Mouse (Mus musculus): Measurements from ENCODE around the gene Slc17a8. TPM values are rescaled to one million over a fixed set of nuclear protein-coding genes. Genes with fewer than 3 reads are reported as not detected.

Slc17a8 gene
- total and polyA plus RNA-seq, 3 experiments: not detected

GRCm38 (mm10) chr10:89637001-89637400, 15.9 kb upstream of the Slc17a8 start:
- H3K4me1 ChIP-seq (ENCODE audit: control insufficient read depth in 1 of 2, insufficient read depth in 2 of 2, low read length in 2 of 2): peaks cover 6 to 13% of the 10 kb centered on the region in 2 experiments
- no peaks in the 10 kb centered on the region for H3K79me2 ChIP-seq (ENCODE audit: control insufficient read depth, insufficient read depth, low read length, poor library complexity)
- no peak overlapping the region for H3K4me3 ChIP-seq (ENCODE audit: control insufficient read depth in 1 of 2, insufficient read depth in 1 of 2, low read depth in 2 of 2, low read length in 2 of 2)
- no peak overlapping the region for H3K27ac ChIP-seq (ENCODE audit: control insufficient read depth, low read depth, low read length)
- H3K27me3 ChIP-seq (ENCODE audit: control insufficient read depth in 1 of 2, insufficient read depth in 2 of 2, low read length in 2 of 2): no peaks in the 10 kb centered on the region
- TF ChIP-seq CHD2 (IDR thresholded peaks at IDR 0.05; ENCODE audit: low read length): no peak
- TF ChIP-seq KAT2A (conservative IDR thresholded peaks at IDR 0.05; ENCODE audit: low read depth, low read length): no peak
- no peak for TF ChIP-seq HCFC1 (IDR thresholded peaks at IDR 0.05; ENCODE audit: low read depth, low read length)
- no peak for TF ChIP-seq USF2 (IDR thresholded peaks at IDR 0.05; ENCODE audit: borderline replicate concordance in 1 of 2, insufficient read depth in 1 of 2, low read depth in 1 of 2, low read length in 2 of 2)
- TF ChIP-seq NELFE (IDR thresholded peaks at IDR 0.05; ENCODE audit: low read depth, low read length): no peak
- TF ChIP-seq MAX (IDR thresholded peaks at IDR 0.05; ENCODE audit: low read length): no peak
- no peak for TF ChIP-seq RCOR1 (IDR thresholded peaks at IDR 0.05; ENCODE audit: low read depth, low read length)
- TF ChIP-seq ZMIZ1 (IDR thresholded peaks at IDR 0.05; ENCODE audit: low read depth, low read length): no peak
- TF ChIP-seq SMC3 (IDR thresholded peaks at IDR 0.05; ENCODE audit: low read depth, low read length): no peak
- TF ChIP-seq POLR2A (IDR thresholded peaks at IDR 0.05; ENCODE audit: control insufficient read depth in 1 of 2, insufficient read depth in 1 of 2, low read depth in 1 of 2, low read length in 2 of 2, poor library complexity in 1 of 2): no peak
- no peak for TF ChIP-seq MYB (IDR thresholded peaks at IDR 0.05; ENCODE audit: low read depth, low read length)
- no peak for TF ChIP-seq TBP (IDR thresholded peaks at IDR 0.05; ENCODE audit: low read depth, low read length)
- no peak for TF ChIP-seq BHLHE40 (IDR thresholded peaks at IDR 0.05; ENCODE audit: borderline replicate concordance, low read depth, low read length)
- no peak for TF ChIP-seq CTCF (IDR thresholded peaks at IDR 0.05 in 2 of 3, conservative IDR thresholded peaks at IDR 0.05 in 1 of 3; ENCODE audit: control insufficient read depth in 1 of 3, insufficient read depth in 1 of 3, low read depth in 2 of 3, low read length in 3 of 3, poor library complexity in 1 of 3, severe bottlenecking in 1 of 3)
- no peak for TF ChIP-seq MAZ (IDR thresholded peaks at IDR 0.05; ENCODE audit: low read depth, low read length)
- TF ChIP-seq NRF1 (IDR thresholded peaks at IDR 0.05; ENCODE audit: insufficient read depth, low read depth, low read length, poor library complexity, severe bottlenecking): no peak
- TF ChIP-seq GABPA (IDR thresholded peaks at IDR 0.05; ENCODE audit: low read depth, low read length): no peak
- no peak for TF ChIP-seq POLR2AphosphoS5 (IDR thresholded peaks at IDR 0.05; ENCODE audit: borderline replicate concordance, low read depth, low read length)
- TF ChIP-seq ZC3H11A (IDR thresholded peaks at IDR 0.05; ENCODE audit: low read depth, low read length): no peak
- no peak for TF ChIP-seq TAL1 (IDR thresholded peaks at IDR 0.05; ENCODE audit: low read length)
- H3K9me3 ChIP-seq (replicated peaks; ENCODE audit: insufficient read depth, low read length): no peaks in the 10 kb centered on the region
- no peak overlapping the region for H3K9ac ChIP-seq (ENCODE audit: control insufficient read depth, low read depth, low read length, poor library complexity, severe bottlenecking)
- H3K36me3 ChIP-seq (ENCODE audit: control insufficient read depth in 1 of 2, insufficient read depth in 2 of 2, low read length in 2 of 2): peaks cover 3 to 11% of the 10 kb centered on the region in 2 experiments
- DNase-seq (ENCODE audit: low read depth, low spot score): no peak

GRCm38 (mm10) chr10:89635018-89635417, 14.0 kb upstream of the Slc17a8 start:
- Histone ChIP-seq H3K4me3 (ENCODE audit: control insufficient read depth in 1 of 2, insufficient read depth in 1 of 2, low read depth in 2 of 2, low read length in 2 of 2) (no peak overlapping the region), H3K36me3 (ENCODE audit: control insufficient read depth in 1 of 2, insufficient read depth in 2 of 2, low read length in 2 of 2) (peaks cover 2 to 11% of the 10 kb centered on the region in 2 experiments; a peak in 3 of 4 replicates), H3K79me2 (ENCODE audit: control insufficient read depth, insufficient read depth, low read length, poor library complexity) (no peaks in the 10 kb centered on the region), H3K27me3 (ENCODE audit: control insufficient read depth in 1 of 2, insufficient read depth in 2 of 2, low read length in 2 of 2) (no peaks in the 10 kb centered on the region), H3K9me3 (replicated peaks; ENCODE audit: insufficient read depth, low read length) (no peaks in the 10 kb centered on the region), H3K4me1 (ENCODE audit: control insufficient read depth in 1 of 2, insufficient read depth in 2 of 2, low read length in 2 of 2) (peaks cover 6 to 13% of the 10 kb centered on the region in 2 experiments), H3K9ac (ENCODE audit: control insufficient read depth, low read depth, low read length, poor library complexity, severe bottlenecking) (no peak overlapping the region), H3K27ac (ENCODE audit: control insufficient read depth, low read depth, low read length) (no peak overlapping the region)
- DNase-seq (ENCODE audit: low read depth, low spot score): peak; percentile 59
- TF ChIP-seq MAX (IDR thresholded peaks at IDR 0.05; ENCODE audit: low read length) (no peak), MXI1 (IDR thresholded peaks at IDR 0.05; ENCODE audit: low read depth, low read length) (no peak), CHD1 (IDR thresholded peaks at IDR 0.05; ENCODE audit: low read depth, low read length) (no peak), CTCF (IDR thresholded peaks at IDR 0.05 in 2 of 3, conservative IDR thresholded peaks at IDR 0.05 in 1 of 3; ENCODE audit: control insufficient read depth in 1 of 3, insufficient read depth in 1 of 3, low read depth in 2 of 3, low read length in 3 of 3, poor library complexity in 1 of 3, severe bottlenecking in 1 of 3) (peak; percentile 29 to 54 (median 33); a peak in 5 of 6 replicates), UBTF (IDR thresholded peaks at IDR 0.05; ENCODE audit: borderline replicate concordance, insufficient read depth, low read depth, low read length) (no peak), POLR2AphosphoS5 (IDR thresholded peaks at IDR 0.05; ENCODE audit: borderline replicate concordance, low read depth, low read length) (no peak), USF1 (IDR thresholded peaks at IDR 0.05; ENCODE audit: low read depth, low read length) (no peak), MYC (IDR thresholded peaks at IDR 0.05; ENCODE audit: low read depth, low read length) (no peak), ZC3H11A (IDR thresholded peaks at IDR 0.05; ENCODE audit: low read depth, low read length) (peak; percentile 34), CHD2 (IDR thresholded peaks at IDR 0.05; ENCODE audit: low read length) (no peak), RAD21 (IDR thresholded peaks at IDR 0.05; ENCODE audit: low read depth, low read length) (peak; percentile 62), POLR2AphosphoS2 (IDR thresholded peaks at IDR 0.05; ENCODE audit: low read length) (no peak), SMC3 (IDR thresholded peaks at IDR 0.05; ENCODE audit: low read depth, low read length) (peak; percentile 59), JUND (IDR thresholded peaks at IDR 0.05; ENCODE audit: low read depth, low read length) (no peak), GABPA (IDR thresholded peaks at IDR 0.05; ENCODE audit: low read depth, low read length) (no peak), RCOR1 (IDR thresholded peaks at IDR 0.05; ENCODE audit: low read depth, low read length) (no peak), EP300 (IDR thresholded peaks at IDR 0.05; ENCODE audit: low read depth in 1 of 2, low read length in 2 of 2) (no peak), NELFE (IDR thresholded peaks at IDR 0.05; ENCODE audit: low read depth, low read length) (no peak)
